Mouse (Mus musculus): ENCODE measurements around the gene Ccdc57. TPM values are rescaled to one million over a fixed set of nuclear protein-coding genes. Genes with fewer than 3 reads are reported as not detected.

Gene Ccdc57
- 9.6 and 10.4 TPM in 2 replicates for polyA plus RNA-seq (2012; rRNA removed)

DNA sequence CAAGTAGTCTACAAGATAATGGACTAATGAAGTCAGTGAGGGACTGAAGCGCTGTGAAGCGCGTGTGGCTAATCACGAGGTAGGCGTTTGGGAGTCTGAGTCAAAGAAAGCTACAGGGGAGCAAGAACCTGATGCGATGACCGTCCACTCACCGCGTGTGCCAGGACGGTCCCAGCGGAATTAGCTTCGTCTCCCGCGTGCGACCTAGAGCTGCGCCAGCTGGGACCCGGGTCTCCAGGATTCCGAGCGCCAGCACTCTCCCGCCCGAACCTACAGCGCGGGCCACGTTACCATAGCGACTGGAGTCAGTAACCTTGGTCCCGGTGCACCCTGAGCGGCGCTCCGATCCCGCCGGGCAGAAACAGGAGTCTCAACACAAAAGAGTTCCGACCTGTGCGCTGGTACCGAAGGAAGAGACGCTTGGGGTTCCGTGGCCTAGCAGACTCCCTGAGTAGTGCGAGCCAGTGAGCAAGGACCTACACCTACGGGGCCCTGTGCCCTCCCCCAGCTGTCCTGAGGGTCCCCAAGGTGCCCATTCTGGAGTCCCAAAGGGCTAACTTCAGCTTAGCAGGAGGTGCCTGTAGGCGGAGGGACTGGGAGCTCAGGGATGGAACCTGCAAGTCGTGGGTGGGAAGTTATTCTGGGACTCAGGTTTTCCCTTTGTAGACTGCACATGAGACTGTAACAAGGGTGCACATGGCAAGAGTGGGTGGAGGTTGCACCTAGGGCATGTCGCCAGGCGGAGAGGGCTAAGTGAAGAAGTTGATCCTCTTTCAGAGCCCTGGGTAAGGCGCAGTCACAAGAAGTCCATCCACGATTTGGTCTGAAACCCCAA lies at the start of gene Ccdc57:
Ccdc57 (minus strand) TSS at position 309 of the 835 bp plus-strand sequence.

DNA sequence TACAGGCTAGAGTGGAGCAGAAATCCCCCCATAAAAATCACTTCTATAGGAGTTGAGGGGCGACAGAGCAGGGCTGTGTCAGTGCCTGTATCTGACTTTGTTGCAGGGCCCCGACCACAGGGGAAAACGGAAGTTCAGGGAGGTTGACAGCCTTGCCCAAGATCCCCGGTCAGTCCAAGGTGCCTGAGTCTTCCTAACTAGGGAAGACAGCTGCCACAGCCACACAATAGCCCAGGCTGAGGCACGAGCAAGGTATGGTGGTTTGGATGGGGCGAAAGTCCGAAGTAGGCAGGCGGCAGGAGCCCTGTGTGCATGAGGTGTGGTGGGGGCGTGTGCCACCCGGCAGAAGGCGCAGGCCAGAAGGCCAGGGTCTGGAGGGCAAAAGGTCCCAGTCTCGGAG lies 15.7 kb upstream of the Ccdc57 start, which contains the start of gene Slc16a3:
Slc16a3 (plus strand) TSS at position 153 of the 400 bp plus-strand sequence.

GRCm38 (mm10) chr11:120823956-120824786 lies 108.5 kb downstream of the Ccdc57 start, which contains the start of gene Fasn:
Gene Fasn, minus strand, starts transcription at chr11:120824547.

GRCm38 (mm10) chr11:120795756-120796613 lies 136.7 kb downstream of the Ccdc57 start, which contains the start of gene Dus1l:
Gene Dus1l, minus strand, starts transcription at chr11:120796403.

DNA sequence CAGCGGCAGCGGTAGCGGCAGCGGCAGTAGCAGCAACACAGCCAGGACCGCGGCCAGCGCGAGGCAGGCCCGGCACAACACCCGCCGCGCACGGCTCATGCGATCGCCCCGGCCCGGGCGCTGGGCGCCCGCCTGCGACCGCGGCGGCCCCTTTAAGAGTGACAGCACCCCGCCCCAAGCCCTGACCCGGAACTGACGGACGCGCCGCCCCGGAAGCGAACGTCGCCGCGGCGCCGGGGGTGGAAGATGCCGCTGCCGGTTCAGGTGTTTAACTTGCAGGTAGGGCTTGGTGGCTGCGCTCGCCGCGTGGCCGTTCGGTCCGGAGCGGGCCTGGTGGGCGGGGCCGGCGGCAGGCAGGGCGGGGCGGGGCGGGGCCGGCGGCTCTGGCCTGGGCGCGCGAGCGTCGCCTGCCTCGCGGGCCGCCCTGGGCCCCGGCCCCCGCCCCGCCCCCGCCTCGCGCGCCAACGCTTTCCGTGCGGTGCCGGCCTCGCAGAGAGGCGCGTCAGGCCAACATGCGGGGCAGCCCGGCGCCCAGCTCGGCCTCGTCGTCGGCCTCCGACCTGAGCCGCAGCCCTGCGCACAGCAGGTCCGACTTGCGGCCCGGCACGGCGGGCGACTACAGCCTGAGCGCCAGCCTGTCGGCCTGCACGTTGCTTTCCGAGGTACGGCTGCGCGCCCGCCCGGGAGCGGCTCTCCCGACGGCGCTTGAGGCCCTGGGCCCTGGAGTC lies 148.4 kb downstream of the Ccdc57 start, which contains the start of the genes Rfng and Gps1:
Rfng (minus strand) TSS at position 144 of the 728 bp plus-strand sequence.
Gps1 (plus strand) TSS at position 209 of the 728 bp plus-strand sequence.

Other genes starting within 250 kb of the Ccdc57 start
- gene Cenpx, start 219.1 kb downstream of the Ccdc57 start, polyA plus RNA-seq (2012; rRNA removed) = 56.6 and 60.2 TPM in 2 replicates
- 144 TPM in 2 replicates for gene Lrrc45, start 218.9 kb downstream of the Ccdc57 start, polyA plus RNA-seq (2012; rRNA removed)
- gene Rac3, start 211.4 kb downstream of the Ccdc57 start, polyA plus RNA-seq (2012; rRNA removed) = 858 and 954 TPM in 2 replicates
- gene Dcxr, start 205.6 kb downstream of the Ccdc57 start, polyA plus RNA-seq (2012; rRNA removed) = 6.9 and 7.2 TPM in 2 replicates
- gene Cbr2, start 200.8 kb downstream of the Ccdc57 start, polyA plus RNA-seq (2012; rRNA removed) = 2.5 and 4.2 TPM in 2 replicates
- 0.82 and 1.0 TPM in 2 replicates for gene Hmga1b, start 170.1 kb downstream of the Ccdc57 start, polyA plus RNA-seq (2012; rRNA removed)
- gene Rfng, start 148.7 kb downstream of the Ccdc57 start, polyA plus RNA-seq (2012; rRNA removed) = 118 and 127 TPM in 2 replicates
- 294 and 308 TPM in 2 replicates for gene Gps1, start 148.6 kb downstream of the Ccdc57 start, polyA plus RNA-seq (2012; rRNA removed)
- gene Dus1l, start 136.5 kb downstream of the Ccdc57 start, polyA plus RNA-seq (2012; rRNA removed) = 38.1 and 38.2 TPM in 2 replicates
- 281 and 338 TPM in 2 replicates for gene Fasn, start 108.3 kb downstream of the Ccdc57 start, polyA plus RNA-seq (2012; rRNA removed)
- 8.9 and 9.1 TPM in 2 replicates for gene Slc16a3, start 15.6 kb upstream of the Ccdc57 start, polyA plus RNA-seq (2012; rRNA removed)
- 158 and 162 TPM in 2 replicates for gene Csnk1d, start 58.5 kb upstream of the Ccdc57 start, polyA plus RNA-seq (2012; rRNA removed)
- gene Cd7, start 106.5 kb upstream of the Ccdc57 start, polyA plus RNA-seq (2012; rRNA removed) = not detected in 2 replicates
- gene Sectm1b, start 130.7 kb upstream of the Ccdc57 start, polyA plus RNA-seq (2012; rRNA removed) = not detected in 2 replicates
- gene Sectm1a, start 148.3 kb upstream of the Ccdc57 start, polyA plus RNA-seq (2012; rRNA removed) = 0.05 TPM in 1 of 2 replicates, not detected in the other
- gene Tex19.2, start 185.8 kb upstream of the Ccdc57 start, polyA plus RNA-seq (2012; rRNA removed) = not detected in 2 replicates
- not detected in 2 replicates for gene Tex19.1, start 213.3 kb upstream of the Ccdc57 start, polyA plus RNA-seq (2012; rRNA removed)
- 0.65 and 0.70 TPM in 2 replicates for gene Uts2r, start 227.4 kb upstream of the Ccdc57 start, polyA plus RNA-seq (2012; rRNA removed)

All from central nervous system, embryonic 18 days (tissue).